Mouse (Mus musculus) CH12.LX (cell line): Measurements from ENCODE around the gene Wdr75.

Experiments used
- CTCF ChIP-seq, 2 experiments: IDR thresholded peaks in 1 of 2; conservative IDR thresholded peaks in 1 of 2; 2 replicates each; pipeline ENCODE4 v1.5.1; 2011 to 2012; ENCODE audit warnings: low read depth in 2 of 2, low read length in 2 of 2, improper control_type of control experiment in 1 of 2, inconsistent platforms in 1 of 2, mild to moderate bottlenecking in 1 of 2, moderate library complexity in 1 of 2
- ELF1 ChIP-seq: IDR thresholded peaks from 2 replicates; pipeline ENCODE4 v1.6.1; 2014; ENCODE audit warnings: low read depth, mild to moderate bottlenecking, inconsistent platforms, low read length, improper control_type of control experiment
- EP300 ChIP-seq: IDR thresholded peaks from 2 replicates; pipeline ENCODE4 v1.6.1; 2011; ENCODE audit warnings: low read length, improper control_type of control experiment
- HCFC1 ChIP-seq: IDR thresholded peaks from 2 replicates; pipeline ENCODE4 v1.6.1; 2012; ENCODE audit warnings: low read depth, mild to moderate bottlenecking, inconsistent platforms, low read length, improper control_type of control experiment
- KAT2A ChIP-seq: IDR thresholded peaks from 2 replicates; pipeline ENCODE4 v1.6.1; 2012; ENCODE audit warnings: low read length, improper control_type of control experiment, inconsistent platforms; ENCODE audit not compliant: insufficient replicate concordance
- NELFE ChIP-seq: IDR thresholded peaks from 2 replicates; pipeline ENCODE4 v1.6.1; 2011; ENCODE audit warnings: low read depth, low read length, improper control_type of control experiment
- POLR2A ChIP-seq: IDR thresholded peaks from 2 replicates; pipeline ENCODE4 v1.6.1; 2011; ENCODE audit warnings: low read depth, mild to moderate bottlenecking, improper control_type of control experiment, low read length
- ZC3H11A ChIP-seq: IDR thresholded peaks from 2 replicates; pipeline ENCODE4 v1.6.1; 2012; ENCODE audit warnings: low read depth, mild to moderate bottlenecking, inconsistent platforms, low read length, improper control_type of control experiment
- ZMIZ1 ChIP-seq: IDR thresholded peaks from 2 replicates; pipeline ENCODE4 v1.6.1; 2012; ENCODE audit warnings: low read depth, mild to moderate bottlenecking, inconsistent platforms, low read length, improper control_type of control experiment

DNA sequence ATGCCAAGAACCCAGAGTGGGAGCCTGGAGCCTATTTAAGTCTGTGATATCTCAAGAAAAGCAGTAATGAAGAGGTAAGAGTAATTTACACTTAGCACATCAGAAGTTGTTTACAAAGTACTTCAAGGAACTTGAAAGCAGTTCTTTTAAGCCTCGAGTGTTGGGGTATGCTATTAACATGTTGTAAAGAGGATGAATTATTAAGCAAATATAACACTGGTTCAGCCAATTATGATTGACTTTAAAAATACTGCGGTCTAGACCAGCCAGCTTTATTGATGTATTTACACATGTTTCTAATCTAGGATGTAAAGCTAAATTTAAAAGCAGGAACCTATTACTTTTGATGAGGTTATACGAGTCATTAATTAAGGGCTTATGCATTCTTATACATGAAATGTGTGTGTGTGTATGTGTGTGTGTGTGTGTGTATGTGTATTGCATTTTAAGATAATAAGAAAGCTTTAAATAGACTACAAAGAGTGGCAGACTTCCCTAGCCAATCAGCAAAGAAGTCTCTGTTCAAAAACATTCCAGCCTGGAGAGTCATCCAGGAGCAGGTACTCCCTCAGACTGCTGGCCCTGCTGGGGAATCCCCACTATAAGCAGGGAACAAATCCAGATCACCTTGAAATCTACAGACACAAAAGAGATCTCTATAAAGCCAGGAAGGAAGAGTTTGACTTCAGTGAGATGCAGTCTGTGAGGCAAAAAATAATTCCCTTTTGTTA is 71.5 kb downstream of the Wdr75 start:
- TF ChIP-seq EP300, result no peak
- no peak for TF ChIP-seq CTCF (conservative IDR thresholded peaks at IDR 0.05 in 1 of 2, IDR thresholded peaks at IDR 0.05 in 1 of 2; ENCODE audit: low read depth in 2 of 2, low read length in 2 of 2)
- TF ChIP-seq ZMIZ1, result no peak
- TF ChIP-seq ELF1, result no peak
- no peak for TF ChIP-seq ZC3H11A
- TF ChIP-seq HCFC1, result no peak
- no peak for TF ChIP-seq NELFE
- no peak for TF ChIP-seq KAT2A
- TF ChIP-seq POLR2A, result no peak
